7 mouse cellular contexts compared by ENCODE assay signal in genomic region chr4:108459231-108460155, GRCm38 (mm10). TPM values are rescaled to one million over a fixed set of nuclear protein-coding genes. Genes with fewer than 3 reads are reported as not detected.
DNase-seq lines count a peak whose midpoint lies in the region; ATAC-seq lines count a peak whose summit lies in the region.

Tut4 (plus strand) TSS chr4:108459426.

- peak within 1 kb of the TSS; percentile 99 for H3K9ac ChIP-seq in limb, embryonic 11.5 days (ENCODE audit: low read length)
- H3K9ac ChIP-seq in midbrain, embryonic 14.5 days (replicated peaks; ENCODE audit: low read length) = peak within 1 kb of the TSS; percentile 97

- peaks cover 5% of the 10 kb centered on the region; the same call in 1 of the 2 replicates for H3K9me3 ChIP-seq in embryonic facial prominence, embryonic 10.5 days
- H3K9me3 ChIP-seq in limb, embryonic 11.5 days (ENCODE audit: control insufficient read depth, low read length) = no peaks in the 10 kb centered on the region
- H3K9me3 ChIP-seq in midbrain, embryonic 14.5 days (ENCODE audit: control insufficient read depth, low read length) = no peaks in the 10 kb centered on the region

- H3K36me3 ChIP-seq in embryonic facial prominence, embryonic 10.5 days (replicated peaks) = peaks cover 18% of the 10 kb centered on the region
- H3K36me3 ChIP-seq in limb, embryonic 11.5 days (ENCODE audit: control insufficient read depth, insufficient read depth, low read length) = peaks cover 2% of the 10 kb centered on the region; the same call in 1 of the 2 replicates
- H3K36me3 ChIP-seq in midbrain, embryonic 14.5 days (ENCODE audit: control insufficient read depth, insufficient read depth, low read length) = no peaks in the 10 kb centered on the region

- peak within 1 kb of the TSS; percentile 97 for H3K4me3 ChIP-seq in embryonic facial prominence, embryonic 10.5 days
- peak within 1 kb of the TSS; percentile 98 for H3K4me3 ChIP-seq in limb, embryonic 11.5 days (ENCODE audit: low read depth, low read length)
- H3K4me3 ChIP-seq in midbrain, embryonic 14.5 days (replicated peaks; ENCODE audit: low read depth, low read length) = peak within 1 kb of the TSS; percentile 98

- ATAC-seq in limb, embryonic 11.5 days (ENCODE audit: insufficient number of reproducible peaks, low FRiP score, low TSS enrichment, low read depth) = peak; percentile 91
- peak; percentile 92 for ATAC-seq in midbrain, embryonic 14.5 days (ENCODE audit: low FRiP score, low TSS enrichment)

- under 1% methylated on average over 96 of the region's 97 CpGs for WGBS in embryonic facial prominence, embryonic 10.5 days
- WGBS in limb, embryonic 11.5 days = under 1% methylated on average over 82 of the region's 97 CpGs
- WGBS in midbrain, embryonic 14.5 days = under 1% methylated on average over 89 of the region's 97 CpGs

- H3K27ac ChIP-seq in embryonic facial prominence, embryonic 10.5 days (replicated peaks) = peak within 1 kb of the TSS; percentile 99
- H3K27ac ChIP-seq in limb, embryonic 11.5 days (replicated peaks; ENCODE audit: low read depth, low read length) = peak within 1 kb of the TSS; percentile 99
- peak within 1 kb of the TSS; percentile 99 for H3K27ac ChIP-seq in midbrain, embryonic 14.5 days (replicated peaks; ENCODE audit: low read depth, low read length)

- peak within 1 kb of the TSS; percentile 86 for H3K4me2 ChIP-seq in limb, embryonic 11.5 days (ENCODE audit: low read depth, severe bottlenecking)
- peak within 1 kb of the TSS; percentile 82 for H3K4me2 ChIP-seq in midbrain, embryonic 14.5 days (ENCODE audit: low read length)

- H3K27me3 ChIP-seq in embryonic facial prominence, embryonic 10.5 days (replicated peaks; ENCODE audit: low read depth, poor library complexity, severe bottlenecking) = no peaks in the 10 kb centered on the region
- H3K27me3 ChIP-seq in limb, embryonic 11.5 days (ENCODE audit: control insufficient read depth, insufficient read depth, low read length) = no peaks in the 10 kb centered on the region
- no peaks in the 10 kb centered on the region for H3K27me3 ChIP-seq in midbrain, embryonic 14.5 days (ENCODE audit: control insufficient read depth, insufficient read depth, low read length)

- peak; percentile 93 for DNase-seq in adrenal gland, postnatal 10 days
- DNase-seq in embryonic facial prominence, embryonic 10.5 days (ENCODE audit: low spot score) = peak; percentile 97
- DNase-seq in heart, adult 11 months = peak; percentile 99
- peak; percentile 71 for DNase-seq in kidney, adult 18-20 months
- DNase-seq in limb, embryonic 11.5 days (ENCODE audit: low spot score) = peak; percentile 95
- DNase-seq in midbrain, embryonic 14.5 days = peak; percentile 95
- peak; percentile 73 to 74 for DNase-seq in spleen, adult 18-20 months

- peaks cover 31% of the 10 kb centered on the region for H3K4me1 ChIP-seq in embryonic facial prominence, embryonic 10.5 days
- H3K4me1 ChIP-seq in limb, embryonic 11.5 days (ENCODE audit: control insufficient read depth, insufficient read depth, low read length) = peaks cover 7% of the 10 kb centered on the region
- peaks cover 15% of the 10 kb centered on the region for H3K4me1 ChIP-seq in midbrain, embryonic 14.5 days (ENCODE audit: control insufficient read depth, insufficient read depth, low read length)

RNA-seq across cellular contexts. Expression of gene Tut4, which starts in this region (rescaled TPM):
- total RNA-seq in adrenal gland, postnatal 10 days (2021) = 10 to 100 TPM; 37.9 to 52.2 TPM
- polyA plus RNA-seq in embryonic facial prominence, embryonic 10.5 days (2016; fragmentation: Nextera tagmentation; extraction: Ambion mirVana) = 103 and 106 TPM in 2 replicates
- polyA plus RNA-seq in limb, embryonic 11.5 days (2014; fragmentation: Nextera tagmentation; extraction: Ambion mirVana) = 124 and 125 TPM in 2 replicates
- 59.0 and 70.7 TPM in 2 replicates for polyA plus RNA-seq in midbrain, embryonic 14.5 days (2014; fragmentation: Nextera tagmentation; extraction: Ambion mirVana)

Comparison
In these comparisons a context has a peak if more than half of its experiments do, and no peak if none do; other contexts are left out.
1. Peak in every context shown above with its lines: DNase-seq, ATAC-seq, H3K4me3 ChIP-seq and H3K27ac ChIP-seq.